Mouse (Mus musculus) thymus, postnatal 36 days (tissue): ENCODE measurements around the gene Arhgdib.

Source experiments
- DNase-seq, 2 experiments: peaks; one replicate each; pipeline ENCODE4 v3.0.0; 2022; ENCODE audit warnings: mixed read lengths in 2 of 2

The Arhgdib gene

DNA sequence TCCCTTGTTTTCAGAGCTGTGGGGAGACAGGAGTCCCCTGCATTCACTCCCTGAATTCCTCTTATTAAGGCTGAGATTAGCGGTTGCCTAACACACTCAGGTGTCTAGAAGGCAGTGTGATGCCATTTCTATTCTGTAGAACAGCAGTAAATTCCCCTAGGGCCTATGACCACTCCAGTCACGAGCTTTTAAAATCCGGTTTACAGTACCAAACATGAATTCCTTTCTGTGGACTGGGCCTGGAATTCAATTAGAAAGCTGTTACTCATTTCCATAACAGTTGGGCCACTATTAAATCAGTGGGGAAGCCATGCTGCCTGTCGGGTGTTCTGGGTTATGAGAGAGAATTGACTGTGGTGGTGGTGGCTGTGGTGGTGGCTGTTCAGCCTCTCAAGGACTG, 6.0 kb upstream of the Arhgdib start:
- DNase-seq = no peak

DNA sequence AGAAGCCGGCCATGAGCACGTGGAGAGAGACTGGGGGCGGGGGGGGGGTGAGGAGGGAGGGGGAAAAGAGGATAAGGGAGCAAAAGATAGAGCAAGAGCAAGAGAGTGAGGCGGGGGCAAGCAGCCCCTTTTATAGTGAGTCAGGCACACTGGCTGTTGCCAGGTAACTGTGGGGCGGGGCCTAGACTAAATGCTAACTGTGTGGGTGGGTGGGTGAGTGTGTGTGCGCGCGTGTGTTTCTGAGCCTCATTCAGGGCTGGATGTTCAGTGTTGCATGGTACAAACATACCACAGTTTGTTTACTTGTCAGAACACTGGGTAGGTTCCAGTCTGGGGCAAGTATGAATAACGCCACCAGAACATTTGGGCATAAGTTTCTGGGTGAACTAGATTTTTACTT, 5.2 kb upstream of the Arhgdib start:
- peak; percentile 62 to 79 for DNase-seq

DNA sequence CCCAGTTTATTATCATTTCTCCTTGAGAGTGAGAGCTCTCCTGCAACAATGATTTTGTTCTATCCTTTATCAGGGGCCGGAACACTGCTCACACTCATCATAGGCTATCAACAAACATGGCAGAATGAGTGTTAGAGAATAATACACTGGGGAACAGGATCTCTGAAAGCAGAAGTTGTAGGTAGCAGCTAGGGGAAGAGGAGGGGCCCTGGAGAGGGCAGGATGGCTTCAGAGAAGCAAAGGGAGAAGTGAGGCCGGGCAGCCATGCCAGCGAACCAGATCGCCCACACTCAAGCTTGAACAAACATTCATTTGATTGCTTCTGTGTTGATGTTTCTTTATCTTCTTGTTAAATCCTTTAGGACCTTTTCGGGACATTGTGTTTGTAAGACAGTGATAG, 4.5 kb upstream of the Arhgdib start:
- no peak for DNase-seq

DNA sequence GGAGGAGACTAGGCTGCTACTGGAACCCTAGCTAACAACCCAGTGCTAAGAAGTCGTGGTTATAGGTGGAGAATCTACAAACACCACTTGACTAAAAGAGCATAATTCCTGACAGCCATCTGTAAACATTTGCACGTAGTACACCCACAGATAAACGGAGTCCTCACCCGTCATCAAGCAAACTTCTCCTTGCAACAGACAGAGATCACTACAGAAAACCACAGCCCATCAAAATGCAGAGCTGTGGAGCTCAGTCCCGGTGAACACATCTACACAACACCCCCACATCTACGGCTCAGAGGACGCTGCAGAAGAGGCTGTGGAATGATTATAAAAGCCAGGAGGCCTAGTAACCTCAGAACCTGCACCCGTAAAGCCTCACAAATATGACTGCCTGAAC, 2.8 kb upstream of the Arhgdib start:
- no peak for DNase-seq

DNA sequence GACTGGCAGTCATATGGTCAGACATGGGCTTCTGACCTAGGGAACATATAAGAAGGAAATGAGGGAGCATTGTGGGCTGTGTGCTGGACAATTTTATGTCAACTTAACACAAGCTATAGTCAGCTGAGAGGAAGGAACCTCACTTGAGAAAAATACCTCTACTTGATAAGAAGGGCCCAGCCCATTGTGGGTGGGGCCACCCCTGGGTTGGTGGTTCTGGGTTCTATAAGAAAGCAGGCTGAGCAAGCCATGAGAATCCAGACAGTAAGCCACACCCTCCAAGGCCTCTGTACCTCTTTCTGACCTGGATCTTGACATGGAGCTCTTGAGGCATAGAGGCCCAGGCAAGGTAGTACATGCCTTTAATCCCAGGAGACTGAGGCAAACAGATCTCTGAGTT, 1.7 kb upstream of the Arhgdib start:
- DNase-seq = no peak

DNA sequence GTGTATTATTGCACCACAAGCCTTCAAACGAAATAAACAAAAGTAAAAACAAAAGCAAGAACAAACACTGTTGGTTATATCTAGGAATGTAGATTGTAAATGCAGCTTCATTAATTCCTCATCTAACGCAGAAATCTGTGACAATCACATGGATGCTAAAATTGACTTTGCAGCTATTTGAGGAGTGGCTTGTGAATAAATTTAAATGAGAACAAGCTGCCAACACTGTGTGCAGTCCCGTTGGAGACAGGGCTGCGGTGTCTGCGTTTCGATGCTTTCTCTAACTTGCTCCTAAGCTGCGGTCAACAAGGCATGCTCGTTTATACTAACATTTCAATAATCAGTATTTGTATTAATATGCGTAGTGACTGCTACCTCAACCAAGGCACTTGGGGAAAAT, 581 bp upstream of the Arhgdib start:
- no peak for DNase-seq

DNA sequence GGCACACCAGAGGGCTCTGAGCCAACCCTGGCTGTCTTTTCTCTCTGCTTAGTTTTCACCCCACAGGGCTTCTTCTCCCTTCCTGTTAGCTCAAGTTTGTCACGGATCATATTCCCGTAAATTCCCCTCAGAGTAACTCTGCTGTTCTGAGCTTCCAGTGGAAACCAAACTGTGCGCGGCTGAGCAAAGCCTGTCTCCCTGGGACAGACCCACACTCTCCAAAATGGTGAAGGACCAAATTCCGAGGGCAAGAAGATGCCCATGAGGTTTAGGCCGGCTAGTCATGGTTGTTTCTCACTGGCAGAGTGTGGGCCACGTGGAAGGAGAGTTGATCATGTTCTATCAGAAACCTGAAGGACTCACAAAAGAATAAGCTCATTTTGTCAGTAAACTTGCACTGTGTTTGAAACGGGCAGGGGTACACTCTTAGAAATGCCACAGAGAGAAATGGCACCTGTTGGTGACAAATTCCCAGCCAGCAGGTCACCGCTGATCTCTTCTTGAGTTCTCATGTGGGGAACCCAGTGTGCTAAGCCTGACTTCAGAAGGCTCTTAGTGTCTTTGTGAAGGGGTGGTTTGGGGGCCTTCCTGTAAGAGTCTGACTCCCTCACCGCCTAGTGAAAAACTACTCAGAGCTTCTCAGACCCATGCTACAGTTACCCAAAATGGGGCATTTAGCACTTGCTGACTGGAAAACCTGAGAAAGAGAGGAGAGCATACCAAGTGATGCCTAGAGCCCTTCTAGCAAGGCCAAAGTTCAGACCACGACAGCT, 1.3 kb downstream of the Arhgdib start:
- peak; percentile 54 to 58 for DNase-seq

DNA sequence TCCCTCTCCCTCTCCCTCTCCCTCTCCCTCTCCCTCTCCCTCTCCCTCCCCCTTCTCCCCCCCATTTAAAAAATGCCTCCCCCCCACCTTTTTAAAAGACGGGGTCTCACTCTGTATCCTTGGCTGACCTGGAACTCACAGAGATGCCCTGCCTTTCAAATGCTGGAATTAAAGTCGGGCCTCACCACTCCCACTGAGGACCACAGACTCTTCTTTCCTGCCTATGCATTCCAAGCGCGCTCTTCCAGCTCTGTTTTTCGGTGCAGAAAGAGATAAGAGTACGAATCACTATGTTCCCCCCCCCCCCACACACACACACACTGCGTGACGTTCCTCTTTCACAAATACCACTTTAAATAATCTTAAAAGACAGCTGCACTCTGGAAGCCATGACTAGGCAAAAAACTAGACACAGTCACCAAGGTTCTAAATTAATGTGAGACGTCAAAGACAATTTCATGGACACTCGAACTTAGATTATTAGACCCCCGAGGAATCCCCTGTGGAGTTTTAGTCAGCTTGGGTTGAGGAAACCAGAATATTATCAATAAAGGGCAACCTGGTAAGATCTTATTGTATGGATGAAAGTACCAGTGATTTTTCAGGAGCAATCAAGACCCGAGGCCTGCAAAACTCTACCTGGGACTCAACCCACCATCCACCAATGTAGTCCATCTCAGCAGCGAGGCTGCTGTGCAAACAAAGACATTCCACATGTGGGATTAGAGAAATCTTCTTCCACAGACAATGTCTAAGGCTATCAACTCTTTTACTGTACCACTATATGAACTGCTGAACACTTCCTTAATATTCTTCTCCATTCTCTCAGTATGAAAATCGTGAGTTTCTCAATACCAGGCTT, 2.1 kb downstream of the Arhgdib start:
- no peak for DNase-seq

DNA sequence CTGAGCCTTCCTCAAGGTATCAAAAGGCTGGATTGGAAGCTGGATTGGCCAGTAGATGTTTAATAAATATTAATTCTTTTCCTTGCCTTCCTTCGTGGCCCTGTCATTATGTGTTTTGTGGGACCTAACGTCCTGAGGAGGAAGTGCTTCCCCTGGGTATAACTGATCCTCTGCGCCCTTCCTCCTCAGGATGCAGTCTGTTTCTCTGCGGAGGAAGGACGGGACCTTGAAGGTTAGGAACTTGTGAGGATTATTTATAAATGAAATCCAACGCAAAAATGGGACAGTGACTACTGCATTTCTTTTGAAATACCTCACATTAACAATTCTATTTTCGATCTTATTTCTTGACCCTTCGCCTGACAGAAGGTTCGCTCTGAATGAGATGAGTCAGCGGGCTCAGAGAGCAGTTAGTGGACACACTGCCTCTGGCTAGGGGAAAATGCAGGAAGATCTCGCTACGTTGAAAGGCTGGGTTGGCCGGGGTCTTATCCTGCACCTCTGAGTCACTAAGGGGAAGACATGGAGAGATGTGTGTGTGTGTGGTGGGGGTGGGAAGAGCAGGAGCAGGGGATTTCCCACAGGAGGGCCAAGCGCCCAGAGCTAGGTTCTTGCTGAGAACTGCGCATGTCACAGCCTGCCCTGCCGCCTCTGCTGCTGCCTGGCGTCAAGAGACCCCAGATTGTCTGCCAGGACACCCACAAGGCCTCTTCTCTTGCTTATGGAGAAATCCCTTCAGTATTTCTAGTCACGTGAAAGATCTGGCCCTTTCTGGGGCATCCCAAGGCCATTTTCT, 3.2 kb downstream of the Arhgdib start:
- peak; percentile 60 for DNase-seq

DNA sequence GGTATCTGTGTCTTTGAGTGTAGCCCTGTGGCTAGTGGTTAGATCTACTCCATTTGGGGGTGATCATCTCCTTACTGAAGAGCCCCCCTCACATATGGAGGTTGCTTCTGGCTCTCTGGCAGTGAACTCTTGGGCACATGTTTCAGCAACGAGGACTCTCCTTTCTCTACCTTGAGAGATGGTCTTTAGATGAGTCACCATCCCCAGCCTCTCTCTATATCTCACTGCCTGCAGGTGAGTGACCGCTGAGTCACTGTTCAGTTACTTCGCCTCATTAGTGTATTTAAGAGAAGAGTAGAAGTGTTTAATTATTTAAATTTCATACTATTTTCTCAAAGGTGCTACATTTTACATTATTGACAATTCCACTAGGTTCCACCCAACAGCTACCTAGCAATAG, 4.6 kb downstream of the Arhgdib start:
- no peak for DNase-seq

DNA sequence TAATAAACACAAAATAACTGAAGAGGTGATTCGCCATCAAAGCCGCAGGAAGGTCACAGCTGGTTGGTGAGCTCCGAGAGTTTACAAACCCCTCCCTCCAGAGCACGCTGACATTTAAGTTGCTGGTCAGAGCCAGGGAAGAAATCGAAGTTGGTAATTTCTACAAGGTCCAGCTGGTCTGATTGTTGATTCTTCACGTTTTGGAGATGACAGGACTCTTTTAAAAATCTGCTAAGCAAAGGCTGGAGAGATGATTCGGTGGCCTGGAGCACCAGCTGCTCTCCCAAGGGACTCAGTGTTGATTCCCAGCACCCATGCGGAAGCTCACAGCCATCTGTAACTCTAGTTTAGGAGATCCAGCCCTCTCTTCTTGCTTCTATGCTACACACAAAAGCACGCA, 5.3 kb downstream of the Arhgdib start:
- DNase-seq = no peak

DNA sequence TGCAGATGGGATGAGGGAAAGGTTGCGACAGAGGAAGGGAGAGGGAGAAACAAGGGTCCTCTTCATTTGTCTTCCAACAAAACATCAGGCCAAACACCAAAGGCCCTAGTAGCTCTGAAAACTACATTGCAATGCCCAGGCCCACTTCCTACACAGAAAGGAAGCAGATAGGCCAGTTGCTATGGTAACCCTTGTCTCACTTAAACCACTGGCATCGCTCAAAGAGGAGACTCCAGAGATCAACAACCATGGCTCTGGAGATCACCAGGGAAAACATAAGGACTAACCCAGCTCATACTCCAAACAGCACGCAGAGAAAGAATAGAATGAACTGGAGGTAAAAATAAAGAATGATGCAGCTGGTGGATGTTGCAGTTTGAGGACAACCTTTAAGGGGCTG, 6.5 kb downstream of the Arhgdib start:
- no peak for DNase-seq

DNA sequence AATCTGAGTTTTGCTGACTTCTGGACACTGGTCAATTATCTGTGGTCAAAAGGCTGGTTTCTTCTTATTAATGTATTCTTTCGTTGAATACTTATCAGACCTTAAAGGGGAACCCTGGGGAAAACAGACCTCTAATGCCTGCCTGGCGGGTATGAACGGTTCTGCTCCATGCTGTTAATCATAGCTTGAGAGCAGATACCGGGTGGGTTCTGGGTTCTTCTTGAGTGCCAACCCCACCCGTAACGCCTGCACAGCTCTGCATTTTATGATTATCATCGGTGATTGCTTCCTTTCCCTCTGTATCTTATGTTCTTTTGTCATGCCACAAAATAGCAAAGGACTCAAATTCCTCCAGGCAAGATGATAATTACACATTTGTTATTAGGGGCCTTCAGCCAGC, 7.6 kb downstream of the Arhgdib start:
- DNase-seq = no peak

DNA sequence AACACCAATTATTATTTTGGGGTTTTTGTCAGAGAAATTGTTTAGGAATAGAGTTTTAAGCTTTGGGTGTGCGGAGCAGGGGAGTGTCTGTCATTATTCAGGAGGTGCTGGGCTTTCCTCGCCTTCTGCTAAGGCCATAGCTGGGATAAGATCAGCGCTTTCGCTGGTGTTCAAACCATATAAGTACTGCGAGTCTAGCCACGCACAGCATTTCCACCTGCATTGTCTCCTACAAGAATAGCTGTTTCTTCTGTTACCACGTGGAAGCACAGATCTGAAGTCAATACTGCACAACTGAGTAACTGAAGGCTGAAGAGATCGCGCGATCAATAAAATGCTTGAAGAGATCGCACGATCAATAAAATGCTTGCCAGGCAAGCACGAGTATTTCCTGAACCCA, 10.5 kb downstream of the Arhgdib start:
- no peak for DNase-seq

DNA sequence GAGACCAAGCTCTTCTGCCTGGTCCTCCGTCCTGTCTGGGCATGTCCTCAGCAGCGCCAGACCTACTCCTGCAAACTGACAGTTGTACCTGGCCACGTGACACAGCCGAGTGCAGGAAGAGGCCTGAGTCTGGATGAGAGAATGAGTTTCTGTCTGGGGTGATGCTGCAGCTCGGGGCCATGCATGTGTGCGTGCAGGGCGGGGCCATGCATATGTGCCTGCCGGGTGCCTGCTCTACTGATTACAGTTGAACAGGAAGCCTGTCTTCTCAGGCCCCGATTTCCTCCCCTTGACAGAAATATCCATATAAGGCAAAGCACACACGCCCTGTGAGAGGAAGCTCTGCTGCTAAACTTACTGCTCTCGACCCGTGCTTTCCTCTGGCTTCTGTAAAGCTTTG, 11.0 kb downstream of the Arhgdib start:
- peak; percentile 81 to 90 for DNase-seq

DNA sequence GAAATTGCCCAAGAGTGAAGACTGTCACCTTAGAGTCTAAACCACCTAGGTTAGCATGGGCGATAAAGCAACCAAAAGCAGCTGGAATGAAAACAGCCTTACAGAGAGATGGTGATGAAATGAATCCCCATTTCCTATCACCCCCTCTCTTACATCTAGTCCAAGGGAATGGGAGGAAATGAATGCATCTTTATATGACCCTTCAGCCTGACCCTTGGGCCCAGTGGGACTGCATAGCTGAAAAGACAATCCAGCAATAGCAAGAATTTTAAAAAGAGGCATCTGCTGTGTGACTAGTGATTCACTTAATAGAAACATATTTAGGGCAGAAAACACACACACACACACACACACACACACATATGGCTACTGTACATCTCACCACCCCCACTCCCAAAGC, 14.1 kb downstream of the Arhgdib start:
- DNase-seq = no peak

DNA sequence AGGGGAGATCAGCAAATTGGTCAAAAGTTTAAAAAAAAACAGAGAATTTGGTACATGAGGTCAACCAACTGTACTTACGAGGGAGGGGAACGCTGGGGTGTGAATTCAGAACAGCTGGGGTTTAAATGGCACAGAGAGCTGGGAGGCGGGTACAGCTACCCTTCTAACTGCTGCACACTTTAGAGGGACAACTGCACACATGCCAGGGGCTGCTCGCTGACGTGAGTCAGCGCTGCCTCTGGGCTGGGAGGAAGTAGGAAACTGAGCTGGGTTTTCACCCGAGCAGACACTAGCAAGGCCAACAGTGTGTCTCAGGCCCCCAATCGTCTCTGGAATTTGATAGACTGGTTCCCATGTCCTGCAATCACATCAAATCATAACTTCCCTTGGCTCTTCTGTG, 16.6 kb downstream of the Arhgdib start:
- peak; percentile 44 to 73 for DNase-seq

DNA sequence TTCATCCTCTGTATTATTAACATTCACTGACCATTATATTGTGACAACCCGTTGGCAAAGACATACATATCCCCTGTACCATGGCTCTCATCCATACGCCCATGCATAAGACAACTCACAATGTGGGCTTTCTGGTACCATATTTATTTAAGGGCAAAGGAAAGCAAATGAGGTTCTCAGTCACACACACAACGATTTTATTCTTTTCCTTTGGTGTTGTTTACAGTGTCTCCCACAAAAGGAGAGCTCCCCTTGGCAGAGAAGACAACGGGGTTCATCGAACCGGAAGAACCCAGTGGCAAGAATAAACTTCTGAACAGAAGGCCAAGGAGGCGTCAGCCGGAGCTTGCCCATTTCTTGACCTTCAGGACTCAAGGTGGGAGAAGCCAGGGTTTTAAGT, 18.2 kb downstream of the Arhgdib start, which contains the start of gene Pde6h:
Gene Pde6h, plus strand, starts transcription at position 301 of the 400 bp plus-strand sequence.
- no peak for DNase-seq

DNA sequence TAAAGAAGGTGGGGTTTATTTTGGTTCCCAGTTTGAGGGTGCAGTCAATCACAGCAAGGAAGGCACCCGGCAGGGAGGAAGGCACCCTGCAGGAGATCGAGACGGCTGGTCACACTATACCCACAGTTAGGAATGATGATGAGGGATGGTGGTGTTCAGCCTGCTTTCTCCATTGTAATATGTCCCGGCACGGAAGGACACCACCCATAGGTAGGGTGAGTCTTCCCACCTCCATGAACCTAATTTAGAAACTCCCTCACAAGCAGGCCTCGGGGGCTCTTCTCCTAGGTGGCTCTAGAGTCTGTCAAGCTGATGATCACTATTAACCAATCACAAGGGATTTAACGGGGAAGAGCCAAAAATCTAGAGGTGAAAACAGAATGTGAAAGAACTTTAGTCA, 18.8 kb downstream of the Arhgdib start:
- DNase-seq = no peak

DNA sequence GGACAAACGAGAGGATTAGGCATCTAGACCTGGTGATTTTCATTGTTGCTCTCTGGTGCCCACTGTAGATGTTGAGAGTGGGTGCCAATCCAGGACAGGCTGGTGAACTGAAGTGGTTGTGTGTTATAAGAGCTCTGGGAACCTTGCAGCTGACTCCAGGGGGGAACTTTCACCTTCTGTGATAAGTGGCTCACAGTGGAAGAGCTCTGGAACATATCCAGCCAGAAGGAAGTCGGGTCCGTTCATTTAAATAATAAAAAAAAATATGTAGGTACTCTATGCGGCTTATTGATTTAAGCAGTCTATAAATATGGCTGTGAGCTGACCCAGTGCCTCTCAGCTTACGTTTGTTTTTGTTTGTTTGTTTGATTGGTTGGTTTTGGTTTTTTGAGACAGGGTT, 19.6 kb downstream of the Arhgdib start, which contains the start of gene Erp27:
Gene Erp27, minus strand, starts transcription at position 101 of the 400 bp plus-strand sequence.
- DNase-seq = no peak

DNA sequence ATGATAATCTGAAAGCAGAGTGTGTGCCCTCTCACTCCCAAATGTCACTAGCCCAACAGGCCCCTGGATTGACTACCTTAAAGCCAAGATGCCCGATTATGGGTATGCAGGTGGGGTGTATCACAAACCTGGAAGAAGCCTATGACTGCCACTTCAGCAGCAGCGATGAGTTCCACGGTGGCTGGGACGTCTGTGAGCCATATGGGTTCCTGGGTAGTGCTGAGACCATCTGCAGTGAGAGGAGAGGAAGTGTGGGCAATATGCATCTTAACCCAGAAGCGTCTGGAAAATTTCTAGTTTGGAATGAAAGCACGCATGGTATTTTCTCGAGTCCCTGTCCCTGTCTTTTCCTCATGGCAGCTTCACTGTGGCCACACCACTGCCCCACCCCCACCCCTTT, 20.1 kb downstream of the Arhgdib start:
- no peak for DNase-seq

DNA sequence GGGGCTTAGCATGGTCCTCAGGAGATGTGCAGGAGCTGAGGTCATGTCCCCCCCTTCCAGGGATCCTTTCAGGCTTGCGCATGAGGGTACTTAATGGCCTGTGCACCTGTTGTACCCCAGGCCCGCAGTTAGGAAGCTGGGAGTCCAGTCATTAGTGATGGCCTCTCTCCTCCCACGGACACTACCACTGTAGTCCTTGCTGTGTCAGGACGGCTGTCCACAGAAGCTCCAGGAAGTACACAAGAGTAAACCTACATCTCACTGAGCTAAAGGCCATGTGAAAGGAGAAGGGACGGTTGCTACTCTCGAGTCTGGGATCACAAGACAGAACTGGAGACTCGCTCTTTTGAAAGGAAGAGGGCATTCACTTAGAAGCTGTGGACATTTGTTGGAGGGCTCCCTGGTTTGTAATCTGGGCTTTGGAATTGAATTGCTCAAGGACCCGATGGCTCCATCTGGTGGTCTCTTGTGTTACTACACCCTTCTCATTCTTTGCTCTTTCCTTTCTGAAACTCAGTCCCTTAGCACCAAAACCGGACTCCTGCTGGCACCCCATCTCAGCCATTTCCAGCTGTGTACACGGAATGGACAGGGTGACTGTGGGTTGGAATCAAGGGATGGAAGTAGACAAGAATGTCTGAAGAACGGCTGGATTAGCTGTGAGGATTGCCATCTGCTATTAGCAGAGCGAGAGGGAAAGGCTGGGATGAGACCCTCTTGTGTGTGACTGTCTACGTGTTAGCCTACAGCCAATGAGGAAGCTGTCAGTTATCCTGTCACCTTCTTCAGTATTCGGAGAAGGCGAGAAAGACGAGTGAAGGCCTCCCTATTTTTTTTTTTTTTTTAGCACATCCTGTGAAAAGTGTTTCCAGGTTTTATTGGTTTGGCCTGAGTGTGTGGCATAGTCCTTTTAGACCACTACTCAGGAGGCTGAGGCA, 21.1 kb downstream of the Arhgdib start:
- peak; percentile 36 to 56 for DNase-seq
